20 mouse cellular contexts compared by ENCODE assay signal in the genomic region with DNA sequence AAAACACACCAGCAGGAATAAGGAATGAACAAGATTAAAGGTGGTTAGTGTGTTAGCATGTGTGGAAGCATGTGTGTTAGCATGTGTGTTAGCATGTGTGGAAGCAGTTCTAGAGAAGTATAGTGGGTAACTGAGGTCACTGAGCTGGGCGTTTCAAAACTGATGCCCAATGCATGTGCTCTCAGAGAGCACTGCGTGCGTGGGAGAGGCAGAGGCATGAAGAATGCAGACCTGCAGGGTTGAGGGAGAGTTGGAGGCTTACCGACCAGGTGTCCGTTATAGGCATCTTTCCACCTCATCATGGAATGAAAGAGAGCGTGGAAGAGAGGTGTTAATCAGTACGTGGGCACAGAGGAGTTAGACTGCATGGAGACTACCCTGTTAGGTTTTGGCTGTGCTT. TPM values are rescaled to one million over a fixed set of nuclear protein-coding genes. Genes with fewer than 3 reads are reported as not detected.
"Had no signal": no experiment of that assay in that cellular context is flagged by ENCODE, and none has a peak within 500 bp of the region (broad histone marks: within the 10 kb centered on the region; RNA-seq: fewer than 3 reads in every experiment).

No protein-coding gene starts in this region.

- H3K4me3 ChIP-seq: midbrain, embryonic 10.5 days; midbrain, embryonic 13.5 days; midbrain, embryonic 15.5 days; myocyte; neural tube, embryonic 13.5 days; neural tube, embryonic 15.5 days had no signal

- H3K4me1 ChIP-seq: midbrain, embryonic 13.5 days; midbrain, embryonic 15.5 days; neural tube, embryonic 13.5 days; neural tube, embryonic 15.5 days had no signal

- H3K36me3 ChIP-seq: midbrain, embryonic 10.5 days; midbrain, embryonic 13.5 days; midbrain, embryonic 15.5 days; neural tube, embryonic 13.5 days; neural tube, embryonic 15.5 days had no signal

- H3K27me3 ChIP-seq: midbrain, embryonic 13.5 days; midbrain, embryonic 15.5 days; neural tube, embryonic 13.5 days; neural tube, embryonic 15.5 days had no signal

- ATAC-seq: midbrain, embryonic 13.5 days; midbrain, embryonic 15.5 days had no signal

- H3K9me3 ChIP-seq: midbrain, embryonic 10.5 days; midbrain, embryonic 13.5 days; midbrain, embryonic 15.5 days; neural tube, embryonic 13.5 days; neural tube, embryonic 15.5 days had no signal

- DNase-seq: lung, adult 18-20 months; lung, embryonic 14.5 days; lung, postnatal 10 days; lung, postnatal 4 days; retina, postnatal 1 day; right cerebral cortex, adult 18-20 months; right cerebral cortex, postnatal 25 days; right cerebral cortex, postnatal 4 days; spleen, adult 18-20 months; thymus, adult 18-20 months; thymus, postnatal 14 days; thymus, postnatal 36 days had no signal

- H3K9ac ChIP-seq: lung, embryonic 14.5 days; midbrain, embryonic 13.5 days; midbrain, embryonic 15.5 days; neural tube, embryonic 13.5 days; neural tube, embryonic 15.5 days had no signal

- H3K27ac ChIP-seq: midbrain, embryonic 10.5 days; midbrain, embryonic 13.5 days; midbrain, embryonic 15.5 days; neural tube, embryonic 13.5 days; neural tube, embryonic 15.5 days had no signal

- H3K4me2 ChIP-seq: lung, embryonic 14.5 days; midbrain, embryonic 13.5 days; midbrain, embryonic 15.5 days; neural tube, embryonic 13.5 days; neural tube, embryonic 15.5 days had no signal

RNA-seq across cellular contexts. Expression of gene Dnase1l3, which starts 26.2 kb away (rescaled TPM):
- total RNA-seq: megakaryocyte-erythroid progenitor cell, adult 5-6 weeks had no signal
- polyA plus RNA-seq: midbrain, embryonic 10.5 days; neural tube, embryonic 11.5 days had no signal
